Mouse (Mus musculus) cerebellum, adult 2 months (tissue): Measurements from ENCODE around the gene Arel1.

Experiments used
- CTCF ChIP-seq: fragments of 200-500 bp; IDR thresholded peaks from 2 replicates; pipeline ENCODE4 v1.5.1; 2011; ENCODE audit warnings: low read depth, mild to moderate bottlenecking, control low read depth, low read length, moderate library complexity, borderline replicate concordance; ENCODE audit not compliant: insufficient read depth
- POLR2A ChIP-seq: fragments of 200-500 bp; IDR thresholded peaks from 2 replicates; pipeline ENCODE4 v1.6.1; 2011; ENCODE audit warnings: low read length, control low read depth, borderline replicate concordance; ENCODE audit not compliant: insufficient read depth

GRCm38 (mm10) chr12:84907627-84908480 is 62.8 kb downstream of the Arel1 start:
- no peak for TF ChIP-seq POLR2A
- no peak for TF ChIP-seq CTCF
